Comparison of ENCODE assay signal across 9 mouse cellular contexts in genomic region chr4:141867498-141867897, GRCm38 (mm10). TPM values are rescaled to one million over a fixed set of nuclear protein-coding genes. Genes with fewer than 3 reads are reported as not detected.
DNase-seq lines count a peak whose midpoint lies in the region; ATAC-seq and TF ChIP-seq lines count a peak whose summit lies in the region.
"Had no signal": no experiment of that assay in that cellular context is flagged by ENCODE, and none has a peak within 500 bp of the region (broad histone marks: within the 10 kb centered on the region; RNA-seq: fewer than 3 reads in every experiment).

No protein-coding gene starts in this region.

- peaks cover 30% of the 10 kb centered on the region for H3K36me3 ChIP-seq in midbrain, embryonic 10.5 days
- H3K36me3 ChIP-seq in midbrain, embryonic 11.5 days (ENCODE audit: control insufficient read depth, insufficient read depth, low read length), result no peaks in the 10 kb centered on the region
- H3K36me3 ChIP-seq in heart, adult 2 months (ENCODE audit: control insufficient read depth, insufficient read depth, low read length), result no peaks in the 10 kb centered on the region
- no peaks in the 10 kb centered on the region for H3K36me3 ChIP-seq in myocyte (ENCODE audit: control insufficient read depth, insufficient read depth)

- H3K27ac ChIP-seq in midbrain, embryonic 10.5 days (replicated peaks), result peak overlapping the region; percentile 61
- H3K27ac ChIP-seq in midbrain, embryonic 11.5 days (ENCODE audit: low read depth, low read length), result no peak overlapping the region
- H3K27ac ChIP-seq in heart, adult 2 months, result peak overlapping the region; percentile 42; the same call in 1 of the 2 replicates

- H3ac ChIP-seq in myocyte (ENCODE audit: control insufficient read depth, insufficient read length), result no peak overlapping the region

- no peaks in the 10 kb centered on the region for H3K79me2 ChIP-seq in heart, adult 2 months (replicated peaks; ENCODE audit: control insufficient read depth, insufficient read depth, low read length)
- H3K79me2 ChIP-seq in myocyte (ENCODE audit: control insufficient read depth, insufficient read depth), result no peaks in the 10 kb centered on the region

- no peak overlapping the region for H3K4me3 ChIP-seq in midbrain, embryonic 10.5 days
- H3K4me3 ChIP-seq in midbrain, embryonic 11.5 days (ENCODE audit: low read depth, low read length), result no peak overlapping the region
- H3K4me3 ChIP-seq in heart, adult 2 months, result no peak overlapping the region
- H3K4me3 ChIP-seq in myocyte, result no peak overlapping the region

- ATAC-seq in midbrain, embryonic 11.5 days (ENCODE audit: low FRiP score), result no peak
- no peak for ATAC-seq in megakaryocyte, adult 5-6 weeks (ENCODE audit: poor library complexity, severe bottlenecking)

- H3K27me3 ChIP-seq in midbrain, embryonic 10.5 days (ENCODE audit: low read depth, poor library complexity, severe bottlenecking), result peaks cover 3% of the 10 kb centered on the region; the same call in 1 of the 2 replicates
- H3K27me3 ChIP-seq in midbrain, embryonic 11.5 days (ENCODE audit: control insufficient read depth, insufficient read depth, low read length), result no peaks in the 10 kb centered on the region
- H3K27me3 ChIP-seq in heart, adult 2 months (ENCODE audit: control insufficient read depth, insufficient read depth, low read length), result no peaks in the 10 kb centered on the region
- no peaks in the 10 kb centered on the region for H3K27me3 ChIP-seq in myocyte (ENCODE audit: control insufficient read depth, insufficient read depth, insufficient read length)

- 62% methylated on average over 4 of the region's 4 CpGs for WGBS in midbrain, embryonic 10.5 days
- WGBS in midbrain, embryonic 11.5 days, result 62% methylated on average over 4 of the region's 4 CpGs
- WGBS in heart, adult 2 months, result 30% methylated on average over 4 of the region's 4 CpGs

- no peak for TF ChIP-seq POLR2A in heart, adult 2 months (IDR thresholded peaks at IDR 0.05; ENCODE audit: insufficient read depth, low read depth, low read length)
- TF ChIP-seq POLR2A in myocyte (IDR thresholded peaks at IDR 0.05; ENCODE audit: insufficient read length, low read depth), result no peak

- no peak for DNase-seq in midbrain, embryonic 10.5 days (ENCODE audit: low spot score)
- DNase-seq in midbrain, embryonic 11.5 days (ENCODE audit: low spot score, missing footprints), result no peak
- peak; percentile 51 to 78 for DNase-seq in cerebellum, postnatal 4 days (ENCODE audit: low spot score in 2 of 2)
- peak in 1 of 2 experiments; percentile 71 for DNase-seq in heart, adult 2 months
- DNase-seq in kidney, postnatal 10 days, result peak; percentile 84
- DNase-seq in thymus, postnatal 25 days, result no peak

- H3K4me2 ChIP-seq in midbrain, embryonic 11.5 days, result no peak overlapping the region
- H3K4me2 ChIP-seq in myocyte (ENCODE audit: low read depth), result peak overlapping the region; percentile 80

- no peaks in the 10 kb centered on the region for H3K9me3 ChIP-seq in midbrain, embryonic 10.5 days (replicated peaks)
- no peaks in the 10 kb centered on the region for H3K9me3 ChIP-seq in midbrain, embryonic 11.5 days (ENCODE audit: control insufficient read depth, low read length)

- intact Hi-C loops in heart, adult 2 months (cut with DNase I), result no loop called here

- H3K9ac ChIP-seq in midbrain, embryonic 11.5 days (ENCODE audit: low read length), result no peak overlapping the region
- no peak overlapping the region for H3K9ac ChIP-seq in heart, adult 2 months (ENCODE audit: low read depth, low read length)

- TF ChIP-seq CTCF in heart, adult 2 months (IDR thresholded peaks at IDR 0.05), result no peak

- TF ChIP-seq EP300 in heart, adult 2 months (IDR thresholded peaks at IDR 0.05; ENCODE audit: insufficient read depth, low read depth, low read length), result no peak

- peaks cover 36% of the 10 kb centered on the region for H3K4me1 ChIP-seq in midbrain, embryonic 10.5 days
- peaks cover 13% of the 10 kb centered on the region for H3K4me1 ChIP-seq in midbrain, embryonic 11.5 days (ENCODE audit: control insufficient read depth, insufficient read depth, low read length)
- H3K4me1 ChIP-seq in heart, adult 2 months (ENCODE audit: control insufficient read depth, insufficient read depth, low read length), result peaks cover 14% of the 10 kb centered on the region

TF ChIP-seq in myocyte, 11 proteins besides CTCF, POLR2A, EP300 and RAD21:
- TF ChIP-seq MYOG (IDR thresholded peaks at IDR 0.05; ENCODE audit: control insufficient read depth in 1 of 3, insufficient read depth in 1 of 3, insufficient read length in 2 of 3, low read depth in 2 of 3) (peak in 2 of 3 experiments; percentile 78 to 90), MYOD1 (IDR thresholded peaks at IDR 0.05; ENCODE audit: control insufficient read depth in 1 of 3, insufficient read length in 2 of 3, low read depth in 2 of 3) (peak in 2 of 3 experiments; percentile 73 to 85), REST (IDR thresholded peaks at IDR 0.05; ENCODE audit: insufficient read depth, insufficient read length) (no peak)

RNA-seq across cellular contexts. Expression of gene Efhd2, which starts 7.2 kb away (rescaled TPM):
- 50.1 and 69.2 TPM in 2 replicates for polyA plus RNA-seq in midbrain, embryonic 10.5 days (2016; fragmentation: Nextera tagmentation; extraction: Ambion mirVana)
- polyA plus RNA-seq in midbrain, embryonic 11.5 days (2014; fragmentation: Nextera tagmentation; extraction: Ambion mirVana), result 34.7 and 36.3 TPM in 2 replicates
- total RNA-seq in heart, adult 2 months (2021), result 10 to 100 TPM; 19.4 to 21.2 TPM
- polyA plus RNA-seq in heart, adult 2 months (2012; rRNA removed), result 28.4 and 33.0 TPM in 2 replicates
- polyA plus RNA-seq in myocyte (2012; fragmentation: generic; extraction: Trizol), result 38.8 TPM
- 77.1 and 79.0 TPM in 2 replicates for total RNA-seq in megakaryocyte, adult 5-6 weeks (2015)
- total RNA-seq in megakaryocyte, adult 5-6 weeks (2017), result 79.7 and 97.2 TPM in 2 replicates

RNA-seq across cellular contexts. Expression of gene Ctrc, which starts 21.3 kb away (rescaled TPM):
- polyA plus RNA-seq in midbrain, embryonic 10.5 days (2016; fragmentation: Nextera tagmentation; extraction: Ambion mirVana), result not detected in 2 replicates
- not detected in 2 replicates for polyA plus RNA-seq in midbrain, embryonic 11.5 days (2014; fragmentation: Nextera tagmentation; extraction: Ambion mirVana)
- total RNA-seq in heart, adult 2 months (2021), result not detected
- polyA plus RNA-seq in heart, adult 2 months (2012; rRNA removed), result not detected in 2 replicates
- polyA plus RNA-seq in myocyte (2012; fragmentation: generic; extraction: Trizol), result not detected
- total RNA-seq in megakaryocyte, adult 5-6 weeks (2015), result not detected in 2 replicates
- total RNA-seq in megakaryocyte, adult 5-6 weeks (2017), result not detected in 2 replicates
- total RNA-seq: left cerebral cortex, postnatal 10 days had no signal

RNA-seq across cellular contexts. Expression of gene Cela2a, which starts 41.5 kb away (rescaled TPM):
- not detected in 2 replicates for polyA plus RNA-seq in midbrain, embryonic 10.5 days (2016; fragmentation: Nextera tagmentation; extraction: Ambion mirVana)
- polyA plus RNA-seq in midbrain, embryonic 11.5 days (2014; fragmentation: Nextera tagmentation; extraction: Ambion mirVana), result not detected in 2 replicates
- not detected for total RNA-seq in heart, adult 2 months (2021)
- 0.26 and 0.62 TPM in 2 replicates for polyA plus RNA-seq in heart, adult 2 months (2012; rRNA removed)
- polyA plus RNA-seq in myocyte (2012; fragmentation: generic; extraction: Trizol), result not detected
- not detected in 2 replicates for total RNA-seq in megakaryocyte, adult 5-6 weeks (2015)
- not detected in 2 replicates for total RNA-seq in megakaryocyte, adult 5-6 weeks (2017)
- total RNA-seq: left cerebral cortex, postnatal 10 days had no signal

Comparison
In these comparisons a context has a peak if more than half of its experiments do, and no peak if none do; other contexts are left out.
1. DNase-seq: peak in cerebellum, postnatal 4 days (2 of 2) and kidney, postnatal 10 days (single experiment); none in midbrain, embryonic 10.5 days (single experiment), midbrain, embryonic 11.5 days (single experiment) and thymus, postnatal 25 days (single experiment).